Mouse (Mus musculus) liver, embryonic 14.5 days (tissue): Measurements from ENCODE around the gene Svop. TPM values are rescaled to one million over a fixed set of nuclear protein-coding genes. Genes with fewer than 3 reads are reported as not detected.

Experiments used
- ATAC-seq: fragments of 200-750 bp; cut with Nextera tagmentation; 2 replicates; pipeline ENCODE4 v1.8.0; 2017; ENCODE audit warnings: moderate number of reproducible peaks, mild to moderate bottlenecking, moderate library complexity; ENCODE audit not compliant: insufficient read depth
- DNase-seq, 3 experiments: peaks; one replicate each; pipeline ENCODE4 v3.0.0-alpha.2; 2012 to 2013; ENCODE audit warnings: low read depth in 3 of 3, low spot score in 3 of 3
- H3K27ac ChIP-seq: fragments of 300-500 bp; sonication (generic); 2 replicates; pipeline ENCODE4 v1.5.1; 2014; ENCODE audit warnings: moderate library complexity, mild to moderate bottlenecking, control low read depth, inconsistent platforms
- H3K27me3 ChIP-seq: fragments of 300-500 bp; sonication (generic); 2 replicates; pipeline ENCODE4 v1.6.1; 2014; ENCODE audit warnings: mild to moderate bottlenecking, low read length, moderate library complexity; ENCODE audit not compliant: control insufficient read depth, insufficient read depth
- H3K36me3 ChIP-seq: fragments of 300-500 bp; sonication (generic); replicated peaks from 2 replicates; pipeline ENCODE4 v1.6.1; 2014; ENCODE audit warnings: low read depth; ENCODE audit not compliant: control insufficient read depth, insufficient read depth
- H3K4me1 ChIP-seq, 2 experiments: fragments of 200-500 bp in 1 of 2; fragments of 300-500 bp in 1 of 2; sonication (generic) in 1 of 2; replicated peaks; 2 replicates each; pipeline ENCODE4 v1.6.1; 2012 to 2014; ENCODE audit warnings: antibody characterized with exemption in 1 of 2, inconsistent platforms in 1 of 2, low read length in 1 of 2; ENCODE audit not compliant: control insufficient read depth in 2 of 2, insufficient read depth in 2 of 2
- H3K4me2 ChIP-seq: fragments of 300-500 bp; sonication (generic); 2 replicates; pipeline ENCODE4 v1.6.1; 2014; ENCODE audit warnings: low read depth, mild to moderate bottlenecking, control low read depth, moderate library complexity
- H3K4me3 ChIP-seq, 2 experiments: fragments of 200-500 bp in 1 of 2; fragments of 300-500 bp in 1 of 2; sonication (generic) in 1 of 2; 2 replicates each; pipeline ENCODE4 v1.5.1; 2012 to 2014; ENCODE audit warnings: low read depth in 2 of 2, low read length in 2 of 2, mild to moderate bottlenecking in 2 of 2, control low read depth in 1 of 2, inconsistent platforms in 1 of 2, moderate library complexity in 1 of 2; ENCODE audit not compliant: insufficient read depth in 1 of 2
- H3K9ac ChIP-seq: fragments of 300-500 bp; sonication (generic); replicated peaks from 2 replicates; pipeline ENCODE4 v1.6.1; 2014; ENCODE audit warnings: mild to moderate bottlenecking, control low read depth, moderate library complexity
- H3K9me3 ChIP-seq: fragments of 300-500 bp; sonication (generic); 2 replicates; pipeline ENCODE4 v1.6.1; 2016; ENCODE audit warnings: low read length, mixed read lengths; ENCODE audit not compliant: control insufficient read depth
- CTCF ChIP-seq: IDR thresholded peaks from 2 replicates; pipeline ENCODE4 v1.5.1; 2016; ENCODE audit warnings: antibody characterized with exemption, low read depth, control low read depth
- EP300 ChIP-seq: IDR thresholded peaks from 2 replicates; pipeline ENCODE4 v1.6.1; 2016; ENCODE audit warnings: antibody characterized with exemption, low read depth
- WGBS: fragments of 180-500 bp; shearing (Covaris S2); extraction: QIAGEN DNeasy Blood & Tissue Kit; methylation state at CpG from one replicate; pipeline ENCODE4 v1.1.7; 2014; ENCODE audit not compliant: insufficient replicate concordance; 5-methylcytosine and 5-hydroxymethylcytosine counted together
- polyA plus RNA-seq, 2 experiments: library from polyadenylated mRNA; depleted of rRNA in 1 of 2; stranded (reverse) in 1 of 2; unstranded in 1 of 2; fragments of >200 nt; fragmentation: Nextera tagmentation in 1 of 2; extraction: Ambion mirVana in 1 of 2; gene quantifications; 2 replicates each; pipeline versions ENCODE4 v1.2.1 to v1.2.3; 2012 to 2014

The Svop gene
- polyA plus RNA-seq, 2 experiments, result not detected

DNA sequence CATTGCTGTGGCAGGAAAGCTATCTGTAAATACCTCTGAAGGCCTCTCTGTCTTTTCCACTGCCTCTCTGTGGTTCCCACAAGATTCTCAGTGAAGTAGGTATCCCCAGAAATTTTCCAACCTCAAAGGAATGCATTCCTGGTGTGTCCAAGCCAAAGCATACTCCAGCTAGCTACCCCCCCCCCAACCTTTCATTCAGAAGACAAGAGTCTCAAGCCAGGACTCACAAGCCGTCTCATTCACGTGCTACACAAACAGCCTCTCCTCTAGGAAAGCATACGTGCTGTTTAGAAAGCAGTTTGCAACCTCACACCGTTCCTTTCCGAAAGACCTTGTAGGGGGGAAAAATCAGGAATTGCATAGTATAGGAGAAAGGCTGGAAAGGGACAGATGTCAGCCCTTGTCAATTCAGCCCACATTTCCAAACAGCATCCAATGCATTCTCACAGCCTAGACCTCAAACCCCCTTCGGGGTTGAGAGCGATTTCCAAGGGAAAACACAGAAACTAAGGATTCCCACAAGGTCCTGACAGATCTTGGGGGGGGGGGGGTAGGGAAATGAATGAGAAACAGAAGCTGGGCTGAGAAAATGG is 853 bp downstream of the Svop start:
- no peak for TF ChIP-seq EP300
- no peak for TF ChIP-seq CTCF
- Histone ChIP-seq H3K27me3 (no peaks in the 10 kb centered on the region; the same call in none of the 2 replicates), H3K9ac (no peak overlapping the region), H3K36me3 (no peaks in the 10 kb centered on the region), H3K4me1 (no peaks in the 10 kb centered on the region), H3K9me3 (no peaks in the 10 kb centered on the region), H3K4me3 (no peak overlapping the region), H3K27ac (no peak overlapping the region), H3K4me2 (no peak overlapping the region)
- DNase-seq (no peak), ATAC-seq (no peak)
- 27% methylated on average over 7 of the region's 7 CpGs for whole genome bisulfite sequencing

DNA sequence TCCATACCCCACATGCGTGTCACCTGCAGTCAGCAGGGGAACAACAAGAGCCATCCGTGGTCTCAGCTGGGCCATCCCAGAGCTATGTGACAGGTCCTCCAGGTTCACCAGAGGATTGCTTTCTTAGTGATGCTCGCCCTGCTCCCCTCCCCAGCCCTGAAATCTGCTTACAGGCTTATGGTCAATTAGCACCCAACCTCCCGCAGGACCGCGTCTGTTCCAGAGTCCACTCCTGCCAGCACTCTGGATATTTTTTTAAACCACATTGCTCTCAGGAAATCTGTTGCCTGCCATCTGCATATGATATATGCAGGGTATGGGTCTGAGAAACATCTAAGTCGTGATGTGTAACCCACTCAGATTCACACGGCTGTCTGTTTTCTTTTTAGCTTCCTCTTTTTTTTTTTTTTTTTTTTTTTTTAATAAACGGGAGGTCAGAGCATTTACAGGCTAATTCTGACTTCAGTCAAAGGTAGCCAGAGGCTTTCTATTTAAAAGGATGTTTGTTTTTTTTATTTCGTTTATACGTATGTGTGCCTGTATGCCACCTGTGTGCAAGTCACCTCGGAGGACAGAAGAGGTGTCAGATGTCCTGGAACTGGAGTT is 3.4 kb downstream of the Svop start:
- H3K27me3 ChIP-seq, result no peaks in the 10 kb centered on the region; the same call in none of the 2 replicates
- H3K4me2 ChIP-seq, result no peak overlapping the region
- no peaks in the 10 kb centered on the region for H3K4me1 ChIP-seq
- H3K4me3 ChIP-seq, result no peak overlapping the region
- no peaks in the 10 kb centered on the region for H3K9me3 ChIP-seq
- H3K9ac ChIP-seq, result no peak overlapping the region
- no peak for DNase-seq
- 49% methylated on average over 12 of the region's 12 CpGs for WGBS
- H3K27ac ChIP-seq, result no peak overlapping the region
- H3K36me3 ChIP-seq, result no peaks in the 10 kb centered on the region
- TF ChIP-seq CTCF (no peak), EP300 (no peak)
- no peak for ATAC-seq

DNA sequence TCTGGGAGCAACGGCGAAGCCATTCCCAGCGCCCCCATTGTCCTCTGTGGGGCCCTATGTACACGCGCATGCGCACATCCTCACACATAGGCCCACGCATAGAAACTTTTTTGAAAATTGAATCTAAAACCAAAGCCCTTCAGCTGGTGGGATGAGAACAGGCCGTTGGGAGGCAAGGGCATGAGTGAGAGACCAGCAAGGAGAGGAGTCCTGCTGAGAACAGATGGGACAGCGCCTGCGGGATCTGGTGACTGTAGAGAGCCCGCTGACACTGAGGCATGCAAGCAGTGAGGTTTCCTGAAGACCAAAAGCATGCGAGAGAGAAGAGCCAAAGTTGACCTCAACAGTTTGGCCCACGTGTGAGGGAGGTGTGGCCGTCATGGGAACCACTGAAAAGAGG is 5.9 kb downstream of the Svop start:
- TF ChIP-seq EP300, result no peak
- TF ChIP-seq CTCF, result no peak
- Histone ChIP-seq H3K9ac (no peak overlapping the region), H3K4me1 (no peaks in the 10 kb centered on the region), H3K4me3 (no peak overlapping the region), H3K27me3 (no peaks in the 10 kb centered on the region), H3K36me3 (no peaks in the 10 kb centered on the region), H3K4me2 (no peak overlapping the region), H3K9me3 (no peaks in the 10 kb centered on the region), H3K27ac (no peak overlapping the region)
- DNase-seq (no peak), ATAC-seq (no peak)
- WGBS, result 62% methylated on average over 14 of the region's 14 CpGs

DNA sequence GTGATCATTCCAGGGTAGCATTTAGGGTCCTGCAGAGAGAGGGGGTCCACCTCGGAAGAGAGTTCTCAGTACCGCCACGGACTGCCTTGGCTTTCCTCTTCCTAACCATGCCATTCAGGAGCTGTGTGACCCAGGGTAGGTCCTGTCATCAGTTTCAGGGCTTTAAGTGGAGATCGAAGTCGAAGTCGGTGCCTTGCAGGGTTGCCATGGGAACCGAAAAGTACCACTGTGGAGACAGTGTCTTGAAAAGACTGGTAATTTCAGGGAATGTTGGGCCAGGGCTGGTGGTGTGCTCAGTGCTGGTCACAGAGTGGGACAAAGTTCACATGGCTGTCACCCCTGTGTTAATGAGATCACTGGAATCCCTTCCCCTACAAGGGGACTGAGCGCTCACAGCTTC is 14.4 kb downstream of the Svop start:
- Histone ChIP-seq H3K4me2 (no peak overlapping the region), H3K36me3 (no peaks in the 10 kb centered on the region), H3K9me3 (no peaks in the 10 kb centered on the region), H3K4me1 (no peaks in the 10 kb centered on the region), H3K4me3 (no peak overlapping the region), H3K9ac (no peak overlapping the region), H3K27me3 (no peaks in the 10 kb centered on the region), H3K27ac (no peak overlapping the region)
- DNase-seq (no peak), ATAC-seq (no peak)
- TF ChIP-seq EP300 (no peak), CTCF (no peak)
- WGBS, result 67% methylated on average over 8 of the region's 8 CpGs

DNA sequence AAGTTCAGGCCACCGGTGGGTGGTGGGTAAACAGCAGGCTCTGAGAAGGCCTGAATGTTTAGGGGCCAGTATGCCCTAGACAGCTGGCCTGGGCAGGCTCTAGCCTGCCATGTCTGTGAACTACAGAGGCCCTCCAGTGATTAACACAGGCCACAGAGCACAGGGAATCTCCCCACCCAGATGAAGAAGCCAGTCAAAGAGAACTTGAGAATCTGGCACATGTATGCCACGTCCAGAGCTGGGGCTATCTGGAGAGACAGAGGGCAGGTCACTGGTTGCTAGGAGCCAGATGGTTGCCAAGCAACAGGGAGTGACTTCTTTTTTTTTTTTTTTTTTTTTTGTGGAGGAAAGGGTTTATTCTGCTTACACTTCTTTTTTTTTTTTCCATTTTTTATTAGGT is 19.1 kb downstream of the Svop start:
- ATAC-seq, result no peak
- Histone ChIP-seq H3K4me3 (no peak overlapping the region), H3K27ac (no peak overlapping the region), H3K4me2 (no peak overlapping the region), H3K9me3 (no peaks in the 10 kb centered on the region), H3K9ac (no peak overlapping the region), H3K36me3 (no peaks in the 10 kb centered on the region), H3K4me1 (no peaks in the 10 kb centered on the region), H3K27me3 (no peaks in the 10 kb centered on the region)
- TF ChIP-seq CTCF (no peak), EP300 (no peak)
- no peak for DNase-seq
- WGBS, result 49% methylated on average over 2 of the region's 2 CpGs
